Mouse (Mus musculus) limb, embryonic 11.5 days (tissue): Measurements from ENCODE around the gene Mllt10. TPM values are rescaled to one million over a fixed set of nuclear protein-coding genes. Genes with fewer than 3 reads are reported as not detected.

ENCODE experiments used
- ATAC-seq: fragments of 200-750 bp; cut with Nextera tagmentation; 2 replicates; pipeline ENCODE4 v1.8.0; 2017; ENCODE audit warnings: low read depth; ENCODE audit not compliant: insufficient number of reproducible peaks, low FRiP score, low TSS enrichment
- DNase-seq: peaks from one replicate; pipeline ENCODE4 v3.0.0-alpha.2; 2015; ENCODE audit warnings: low spot score
- H3K27ac ChIP-seq: fragments of 300-500 bp; sonication (generic); replicated peaks from 2 replicates; pipeline ENCODE4 v1.5.1; 2014; ENCODE audit warnings: low read depth, mild to moderate bottlenecking, low read length
- H3K27me3 ChIP-seq: fragments of 300-500 bp; sonication (generic); 2 replicates; pipeline ENCODE4 v1.6.1; 2014; ENCODE audit warnings: mild to moderate bottlenecking, low read length, mixed read lengths; ENCODE audit not compliant: control insufficient read depth, insufficient read depth
- H3K36me3 ChIP-seq: fragments of 300-500 bp; sonication (generic); 2 replicates; pipeline ENCODE4 v1.6.1; 2014; ENCODE audit warnings: mild to moderate bottlenecking, low read length, moderate library complexity, mixed read lengths; ENCODE audit not compliant: control insufficient read depth, insufficient read depth
- H3K4me1 ChIP-seq: fragments of 300-500 bp; sonication (generic); 2 replicates; pipeline ENCODE4 v1.6.1; 2014; ENCODE audit warnings: low read length, mixed read lengths; ENCODE audit not compliant: control insufficient read depth, insufficient read depth
- H3K4me2 ChIP-seq: fragments of 300-500 bp; sonication (generic); 2 replicates; pipeline ENCODE4 v1.6.1; 2014; ENCODE audit warnings: low read depth, mild to moderate bottlenecking, moderate library complexity; ENCODE audit not compliant: severe bottlenecking
- H3K4me3 ChIP-seq: fragments of 300-500 bp; sonication (generic); 2 replicates; pipeline ENCODE4 v1.5.1; 2014; ENCODE audit warnings: low read depth, low read length
- H3K9ac ChIP-seq: fragments of 300-500 bp; sonication (generic); 2 replicates; pipeline ENCODE4 v1.6.1; 2014; ENCODE audit warnings: mild to moderate bottlenecking, low read length
- H3K9me3 ChIP-seq: fragments of 300-500 bp; sonication (generic); 2 replicates; pipeline ENCODE4 v1.6.1; 2016; ENCODE audit warnings: low read length; ENCODE audit not compliant: control insufficient read depth
- WGBS: fragments of 180-500 bp; shearing (Covaris S2); extraction: QIAGEN DNeasy Blood & Tissue Kit; methylation state at CpG from one replicate; pipeline ENCODE4 v1.1.7; 2014; 5-methylcytosine and 5-hydroxymethylcytosine counted together
- polyA plus RNA-seq: library from polyadenylated mRNA; unstranded; fragments of >200 nt; fragmentation: Nextera tagmentation; extraction: Ambion mirVana; gene quantifications from 2 replicates; pipeline ENCODE4 v1.2.1, GENCODE M21; 2014

Mllt10 gene
- polyA plus RNA-seq, 1 experiment from 2014 or later: 46.3 TPM

DNA sequence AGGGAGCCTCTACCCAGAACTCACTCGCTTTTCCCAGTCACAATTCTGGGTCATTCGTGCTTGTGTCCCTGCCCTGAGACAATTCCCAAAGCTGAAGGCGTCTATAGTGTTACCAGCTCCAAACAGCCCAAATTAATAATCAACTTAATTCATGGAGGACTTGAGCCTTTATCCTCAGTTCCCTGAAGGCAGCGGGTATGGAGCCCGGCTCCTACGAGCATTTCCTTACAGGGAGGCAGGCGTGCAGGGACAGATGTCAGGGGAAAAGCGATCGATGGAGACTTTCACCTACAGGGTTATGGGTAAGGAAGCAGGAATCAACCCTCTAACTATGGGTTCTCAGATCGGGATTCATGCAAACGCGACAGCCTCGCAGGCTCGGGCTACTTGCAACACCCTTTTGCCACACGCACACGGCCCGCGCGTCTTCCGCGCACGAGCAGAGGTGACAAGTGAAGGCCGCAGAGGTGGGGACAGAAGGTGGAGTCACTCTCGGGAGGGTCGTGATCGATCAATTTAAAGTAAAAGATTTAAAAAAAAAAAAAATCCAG is 23.7 kb upstream of the Mllt10 start:
- H3K4me3 ChIP-seq: peak overlapping the region; percentile 39
- H3K9ac ChIP-seq: peak overlapping the region; percentile 87
- H3K9me3 ChIP-seq: no peaks in the 10 kb centered on the region
- H3K36me3 ChIP-seq: no peaks in the 10 kb centered on the region
- DNase-seq (peak; percentile 69), ATAC-seq (no peak)
- H3K4me1 ChIP-seq: peaks cover 28% of the 10 kb centered on the region
- H3K4me2 ChIP-seq: peak overlapping the region; percentile 93
- H3K27me3 ChIP-seq: no peaks in the 10 kb centered on the region
- 1% methylated on average over 26 of the region's 26 CpGs for WGBS
- H3K27ac ChIP-seq: peak overlapping the region; percentile 63; the same call in 1 of the 2 replicates

DNA sequence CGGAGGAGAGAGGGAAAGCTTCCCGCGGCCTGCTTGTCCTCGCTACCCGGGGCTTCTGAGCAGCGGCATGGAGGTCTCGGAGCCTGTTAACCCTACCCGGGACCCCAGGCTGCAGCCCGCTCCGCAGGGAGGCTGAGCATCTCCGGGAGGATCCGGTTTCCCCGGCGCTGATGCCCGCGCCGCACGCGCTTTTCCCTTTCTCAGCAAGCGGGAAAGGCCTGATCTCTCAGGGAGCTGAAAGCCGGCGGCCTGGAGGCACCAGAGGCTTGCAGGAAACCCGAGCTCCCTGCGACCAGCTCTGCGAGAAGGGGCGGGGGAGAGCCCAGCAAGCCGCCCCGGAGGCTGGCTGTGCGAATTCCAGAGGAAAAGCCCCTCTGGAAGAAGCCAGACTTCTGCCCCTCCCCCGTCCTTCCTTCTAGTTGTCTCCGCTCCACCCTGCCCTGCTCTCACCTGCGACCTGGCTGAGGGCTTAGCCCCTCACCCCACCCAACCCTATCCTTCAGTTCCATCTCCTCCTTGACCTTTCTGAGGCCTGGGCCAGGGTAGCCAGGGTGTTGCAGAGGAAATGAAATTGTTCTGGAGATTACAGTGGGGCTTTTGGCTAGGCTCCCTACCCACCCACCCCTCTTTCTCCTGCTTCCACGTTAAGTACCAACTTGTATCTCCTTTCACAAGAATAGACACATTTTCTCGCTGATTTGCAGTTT is 23.1 kb upstream of the Mllt10 start:
- Histone ChIP-seq H3K27me3 (no peaks in the 10 kb centered on the region), H3K4me2 (peak overlapping the region; percentile 93), H3K4me1 (peaks cover 28% of the 10 kb centered on the region), H3K36me3 (no peaks in the 10 kb centered on the region), H3K4me3 (peak overlapping the region; percentile 39), H3K27ac (peak overlapping the region; percentile 63), H3K9me3 (no peaks in the 10 kb centered on the region), H3K9ac (peak overlapping the region; percentile 87)
- WGBS: 1% methylated on average over 34 of the region's 34 CpGs
- DNase-seq: peak; percentile 88
- ATAC-seq: peak; percentile 24; the same call in 1 of the 2 replicates

DNA sequence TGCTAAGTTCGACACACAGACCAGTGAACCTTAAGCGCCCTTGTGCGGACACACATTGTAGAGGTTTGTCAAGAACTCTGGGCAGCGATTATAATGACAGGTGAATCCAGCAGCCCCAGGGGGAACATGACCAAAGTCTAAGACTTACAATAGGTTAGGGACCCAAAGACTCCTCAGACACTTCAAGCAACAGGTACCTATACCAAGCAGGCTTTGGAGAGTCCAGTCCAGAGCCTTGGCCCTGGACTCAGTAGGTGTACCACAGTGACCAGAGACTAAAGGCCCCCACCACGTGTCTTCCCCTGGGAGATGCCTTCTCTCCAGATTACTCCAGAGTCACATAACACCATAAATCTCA is 22.5 kb upstream of the Mllt10 start:
- Histone ChIP-seq H3K36me3 (no peaks in the 10 kb centered on the region), H3K27me3 (no peaks in the 10 kb centered on the region), H3K4me1 (peaks cover 28% of the 10 kb centered on the region), H3K9me3 (no peaks in the 10 kb centered on the region), H3K4me2 (peak overlapping the region; percentile 93; the same call in 1 of the 2 replicates), H3K9ac (no peak overlapping the region), H3K4me3 (no peak overlapping the region), H3K27ac (no peak overlapping the region; the same call in 1 of the 2 replicates)
- ATAC-seq (no peak), DNase-seq (peak; percentile 47)
- WGBS: 37% methylated on average over 5 of the region's 5 CpGs

DNA sequence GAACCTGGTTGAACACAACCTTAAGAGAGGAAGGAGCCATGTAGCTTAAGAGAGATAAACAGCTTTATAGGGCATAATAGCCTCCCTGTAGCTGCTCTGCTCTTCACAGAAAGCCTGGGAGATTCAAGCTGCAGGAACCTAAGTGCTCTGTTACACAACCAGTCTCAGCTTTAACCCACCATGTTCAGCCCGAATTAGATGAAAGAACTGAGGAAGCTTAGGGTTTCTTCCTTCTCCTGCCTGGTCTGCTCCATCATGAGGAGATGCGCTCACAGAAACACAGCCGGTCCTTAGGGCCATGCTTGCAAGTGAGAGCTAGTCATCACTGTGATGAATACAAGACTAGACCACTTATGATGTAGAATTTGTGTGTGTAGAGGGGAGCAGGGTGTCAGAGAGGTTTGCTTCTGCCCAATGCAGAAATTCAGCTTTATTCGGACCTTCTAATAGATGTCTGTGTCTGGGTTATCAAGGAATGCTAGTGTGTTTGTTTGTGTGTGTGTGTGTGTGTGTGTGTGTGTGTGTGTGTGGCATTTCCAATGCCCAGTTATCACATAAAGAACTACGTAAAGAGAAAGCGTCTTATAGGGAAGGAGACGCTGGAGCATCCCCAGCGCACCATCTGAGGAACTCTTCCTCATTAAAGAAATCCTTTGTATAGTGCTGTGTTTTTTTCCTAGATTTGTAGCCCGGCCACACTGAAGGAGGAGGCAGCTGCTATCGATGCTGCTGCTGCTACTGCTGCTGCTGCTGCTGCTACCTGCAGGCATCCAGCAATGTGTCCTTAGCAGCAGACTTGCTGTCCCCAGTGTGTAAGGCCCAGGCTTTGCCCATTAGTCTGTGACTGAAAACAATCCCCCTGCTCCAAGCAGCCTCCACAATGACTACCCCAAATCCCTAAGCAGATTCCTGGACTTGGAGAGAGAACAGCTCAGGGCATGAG is 21.6 kb upstream of the Mllt10 start:
- no peak for ATAC-seq
- H3K9ac ChIP-seq: peak overlapping the region; percentile 14; the same call in 1 of the 2 replicates

DNA sequence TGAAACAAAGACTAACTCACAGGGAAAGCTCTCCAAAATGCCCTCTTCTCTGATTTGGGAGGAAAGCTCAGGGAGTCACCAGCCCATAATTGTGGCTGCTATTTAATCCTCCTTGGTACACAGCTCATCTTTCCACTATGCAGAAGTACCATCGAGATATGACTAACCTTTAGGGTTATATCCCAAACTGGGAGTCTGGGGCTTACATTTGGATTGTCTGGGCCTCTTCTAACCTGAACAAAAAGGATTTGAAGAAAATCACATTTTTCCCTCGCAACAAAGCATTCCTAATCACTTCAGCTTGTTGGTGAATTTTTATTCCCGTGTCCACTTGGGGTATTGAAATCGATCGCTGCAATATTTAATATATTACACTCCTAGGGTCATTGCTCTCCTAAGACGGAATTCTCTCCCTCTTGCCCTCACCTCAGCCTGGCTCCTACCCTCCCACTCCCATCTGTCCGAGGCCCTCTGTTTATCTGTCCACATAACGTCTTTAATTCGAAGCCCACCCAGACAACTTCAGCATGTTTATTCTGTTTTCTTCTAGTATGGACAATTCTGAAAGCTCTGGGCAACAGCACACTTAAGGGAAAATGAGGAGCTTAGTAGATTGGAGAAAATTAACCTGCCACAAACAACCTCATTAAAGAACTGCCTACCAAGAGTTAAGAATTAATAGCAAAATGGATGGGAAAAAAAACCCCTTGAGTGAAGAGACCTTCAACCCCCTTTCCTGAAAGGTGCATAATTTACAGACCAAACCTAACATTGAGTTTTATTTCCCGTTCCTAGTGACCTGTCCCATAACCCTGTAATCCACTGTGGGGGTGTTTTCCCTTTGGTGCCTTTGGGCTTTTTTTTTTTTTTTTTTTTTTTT is 20.4 kb upstream of the Mllt10 start:
- H3K27me3 ChIP-seq: no peaks in the 10 kb centered on the region
- H3K36me3 ChIP-seq: no peaks in the 10 kb centered on the region
- WGBS: 58% methylated on average over 10 of the region's 10 CpGs
- H3K4me1 ChIP-seq: peaks cover 42% of the 10 kb centered on the region
- DNase-seq: no peak
- no peak overlapping the region for H3K9ac ChIP-seq
- H3K4me3 ChIP-seq: no peak overlapping the region
- no peak for ATAC-seq
- H3K4me2 ChIP-seq: no peak overlapping the region
- H3K9me3 ChIP-seq: no peaks in the 10 kb centered on the region
- no peak overlapping the region for H3K27ac ChIP-seq

More for the DNA sequence above, 21.6 kb upstream of the Mllt10 start:
- Histone ChIP-seq H3K9me3 (no peaks in the 10 kb centered on the region), H3K27ac (no peak overlapping the region), H3K36me3 (no peaks in the 10 kb centered on the region), H3K4me1 (peaks cover 33% of the 10 kb centered on the region), H3K4me3 (no peak overlapping the region), H3K4me2 (no peak overlapping the region; the same call in 1 of the 2 replicates), H3K27me3 (no peaks in the 10 kb centered on the region)
- peak; percentile 41 for DNase-seq
- WGBS: 51% methylated on average over 10 of the region's 10 CpGs

DNA sequence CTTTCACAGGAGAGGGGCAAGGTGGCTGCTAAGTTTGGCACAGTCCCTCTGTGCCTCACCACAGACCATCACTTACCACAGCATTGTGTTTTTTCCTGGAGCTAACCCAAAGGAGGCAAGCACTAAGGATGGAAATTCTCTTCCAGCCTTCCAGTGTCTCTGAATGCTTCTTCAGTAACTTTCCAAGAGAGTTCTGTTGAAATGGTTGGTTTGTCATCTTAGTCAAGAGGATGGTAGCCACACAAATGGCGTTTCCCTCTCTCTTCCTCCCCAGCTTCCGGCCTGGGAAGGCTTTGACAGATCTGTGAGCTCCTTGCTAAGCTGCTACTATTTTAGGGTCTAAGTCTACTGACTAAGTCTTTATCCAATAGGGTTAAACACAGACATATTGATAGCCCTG is 17.5 kb upstream of the Mllt10 start, which contains the start of gene A930004D18Rik:
Gene A930004D18Rik (minus strand): TSS at position 247 of the 400 bp plus-strand sequence.
- Histone ChIP-seq H3K9me3 (no peaks in the 10 kb centered on the region), H3K4me3 (no peak within 1 kb of the TSS), H3K4me2 (no peak within 1 kb of the TSS), H3K36me3 (no peaks in the 10 kb centered on the region), H3K9ac (no peak within 1 kb of the TSS), H3K27me3 (no peaks in the 10 kb centered on the region), H3K4me1 (peaks cover 50% of the 10 kb centered on the region), H3K27ac (no peak within 1 kb of the TSS)
- peak; percentile 20 for DNase-seq
- WGBS: 54% methylated on average over 2 of the region's 2 CpGs
- ATAC-seq: no peak

- H3K9ac ChIP-seq: no peak overlapping the region
- H3K4me2 ChIP-seq: no peak overlapping the region
- H3K9me3 ChIP-seq: no peaks in the 10 kb centered on the region
- H3K4me1 ChIP-seq: peaks cover 48% of the 10 kb centered on the region
- DNase-seq (no peak), ATAC-seq (no peak)
- no peaks in the 10 kb centered on the region for H3K27me3 ChIP-seq
- no peak overlapping the region for H3K4me3 ChIP-seq
- WGBS: 31% methylated on average over 3 of the region's 3 CpGs
- H3K36me3 ChIP-seq: no peaks in the 10 kb centered on the region
- H3K27ac ChIP-seq: no peak overlapping the region
These were observed 16.8 kb upstream of the Mllt10 start for GRCm38 (mm10) chr2:18038141-18038752.
